Mouse (Mus musculus) liver, embryonic 14.5 days (tissue): Measurements from ENCODE around the gene Fam222b. TPM values are rescaled to one million over a fixed set of nuclear protein-coding genes. Genes with fewer than 3 reads are reported as not detected.

Experiments used
- ATAC-seq: fragments of 200-750 bp; cut with Nextera tagmentation; 2 replicates; pipeline ENCODE4 v1.8.0; 2017; ENCODE audit warnings: moderate number of reproducible peaks, mild to moderate bottlenecking, moderate library complexity; ENCODE audit not compliant: insufficient read depth
- DNase-seq, 3 experiments: peaks; one replicate each; pipeline ENCODE4 v3.0.0-alpha.2; 2012 to 2013; ENCODE audit warnings: low read depth in 3 of 3, low spot score in 3 of 3
- H3K27ac ChIP-seq: fragments of 300-500 bp; sonication (generic); 2 replicates; pipeline ENCODE4 v1.5.1; 2014; ENCODE audit warnings: moderate library complexity, mild to moderate bottlenecking, control low read depth, inconsistent platforms
- H3K27me3 ChIP-seq: fragments of 300-500 bp; sonication (generic); 2 replicates; pipeline ENCODE4 v1.6.1; 2014; ENCODE audit warnings: mild to moderate bottlenecking, low read length, moderate library complexity; ENCODE audit not compliant: control insufficient read depth, insufficient read depth
- H3K36me3 ChIP-seq: fragments of 300-500 bp; sonication (generic); replicated peaks from 2 replicates; pipeline ENCODE4 v1.6.1; 2014; ENCODE audit warnings: low read depth; ENCODE audit not compliant: control insufficient read depth, insufficient read depth
- H3K4me1 ChIP-seq, 2 experiments: fragments of 200-500 bp in 1 of 2; fragments of 300-500 bp in 1 of 2; sonication (generic) in 1 of 2; replicated peaks; 2 replicates each; pipeline ENCODE4 v1.6.1; 2012 to 2014; ENCODE audit warnings: antibody characterized with exemption in 1 of 2, inconsistent platforms in 1 of 2, low read length in 1 of 2; ENCODE audit not compliant: control insufficient read depth in 2 of 2, insufficient read depth in 2 of 2
- H3K4me2 ChIP-seq: fragments of 300-500 bp; sonication (generic); 2 replicates; pipeline ENCODE4 v1.6.1; 2014; ENCODE audit warnings: low read depth, mild to moderate bottlenecking, control low read depth, moderate library complexity
- H3K4me3 ChIP-seq, 2 experiments: fragments of 200-500 bp in 1 of 2; fragments of 300-500 bp in 1 of 2; sonication (generic) in 1 of 2; 2 replicates each; pipeline ENCODE4 v1.5.1; 2012 to 2014; ENCODE audit warnings: low read depth in 2 of 2, low read length in 2 of 2, mild to moderate bottlenecking in 2 of 2, control low read depth in 1 of 2, inconsistent platforms in 1 of 2, moderate library complexity in 1 of 2; ENCODE audit not compliant: insufficient read depth in 1 of 2
- H3K9ac ChIP-seq: fragments of 300-500 bp; sonication (generic); replicated peaks from 2 replicates; pipeline ENCODE4 v1.6.1; 2014; ENCODE audit warnings: mild to moderate bottlenecking, control low read depth, moderate library complexity
- H3K9me3 ChIP-seq: fragments of 300-500 bp; sonication (generic); 2 replicates; pipeline ENCODE4 v1.6.1; 2016; ENCODE audit warnings: low read length, mixed read lengths; ENCODE audit not compliant: control insufficient read depth
- CTCF ChIP-seq: IDR thresholded peaks from 2 replicates; pipeline ENCODE4 v1.5.1; 2016; ENCODE audit warnings: antibody characterized with exemption, low read depth, control low read depth
- EP300 ChIP-seq: IDR thresholded peaks from 2 replicates; pipeline ENCODE4 v1.6.1; 2016; ENCODE audit warnings: antibody characterized with exemption, low read depth
- WGBS: fragments of 180-500 bp; shearing (Covaris S2); extraction: QIAGEN DNeasy Blood & Tissue Kit; methylation state at CpG from one replicate; pipeline ENCODE4 v1.1.7; 2014; ENCODE audit not compliant: insufficient replicate concordance; 5-methylcytosine and 5-hydroxymethylcytosine counted together
- polyA plus RNA-seq, 2 experiments: library from polyadenylated mRNA; depleted of rRNA in 1 of 2; stranded (reverse) in 1 of 2; unstranded in 1 of 2; fragments of >200 nt; fragmentation: Nextera tagmentation in 1 of 2; extraction: Ambion mirVana in 1 of 2; gene quantifications; 2 replicates each; pipeline versions ENCODE4 v1.2.1 to v1.2.3; 2012 to 2014

The Fam222b gene
- polyA plus RNA-seq, 2 experiments, result 2.5 to 3.8 TPM

DNA sequence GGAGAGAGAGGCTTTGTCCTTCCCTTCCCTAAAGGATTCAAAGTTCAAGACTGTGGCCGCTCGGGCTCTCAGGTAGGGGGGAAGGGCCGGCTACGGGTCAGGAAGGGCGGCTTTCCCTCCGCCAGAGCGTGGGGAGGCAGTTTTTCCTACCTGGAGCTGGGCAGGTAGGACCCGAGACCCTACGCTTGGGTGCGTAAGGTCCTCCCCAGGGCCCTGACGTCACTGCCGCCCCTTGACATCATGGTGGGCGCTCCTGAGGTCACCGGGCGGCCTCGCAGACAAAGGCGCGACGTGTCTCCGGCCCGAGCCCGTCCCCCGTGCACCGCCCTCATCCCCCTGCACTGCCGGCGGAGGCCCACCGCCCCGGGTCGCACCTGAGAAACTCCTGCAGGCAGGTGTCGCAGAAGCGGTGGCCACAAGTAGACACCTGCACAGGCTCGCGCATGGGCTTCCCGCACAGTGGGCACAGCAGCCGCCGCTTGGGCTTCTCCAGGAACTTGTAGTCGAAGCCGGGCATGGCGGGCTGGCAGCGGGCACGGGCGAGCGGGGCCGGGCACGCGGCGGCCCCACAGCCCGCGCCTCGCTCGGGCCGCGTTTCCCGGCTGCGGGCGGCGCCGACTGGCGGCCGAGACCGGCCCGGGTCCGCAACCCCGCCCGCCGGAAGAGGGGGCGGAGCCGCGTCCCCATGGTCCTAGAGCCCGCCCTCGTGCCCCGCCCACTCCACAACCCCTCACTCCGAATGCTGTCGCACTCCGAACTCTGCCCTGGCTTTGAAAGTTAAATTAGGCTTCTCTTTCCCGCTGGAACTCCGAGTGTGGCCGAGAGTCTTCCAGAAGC lies 70.7 kb downstream of the Fam222b start, which contains the start of gene Traf4:
Gene Traf4 (minus strand): TSS at position 666 of the 837 bp plus-strand sequence.
- Histone ChIP-seq H3K9ac (peak within 1 kb of the TSS; percentile 95), H3K27ac (peak within 1 kb of the TSS; percentile 72), H3K36me3 (peaks cover 17% of the 10 kb centered on the region), H3K27me3 (no peaks in the 10 kb centered on the region), H3K4me1 (peaks cover 45 to 46% of the 10 kb centered on the region in 2 experiments), H3K4me3 (peak within 1 kb of the TSS; percentile 85 to 93), H3K4me2 (peak within 1 kb of the TSS; percentile 98), H3K9me3 (no peaks in the 10 kb centered on the region)
- ATAC-seq (peak; percentile 80), DNase-seq (peak in 2 of 3 experiments; percentile 68 to 69)
- under 1% methylated on average over 78 of the region's 78 CpGs for WGBS
- no peak for TF ChIP-seq CTCF
- no peak for TF ChIP-seq EP300

- WGBS, result 3% methylated on average over 16 of the region's 16 CpGs
- Histone ChIP-seq H3K9me3 (no peaks in the 10 kb centered on the region), H3K4me2 (peak overlapping the region; percentile 98), H3K36me3 (peaks cover 11% of the 10 kb centered on the region), H3K27me3 (no peaks in the 10 kb centered on the region), H3K27ac (peak overlapping the region; percentile 72), H3K4me3 (peak overlapping the region; percentile 74 to 93), H3K4me1 (peaks cover 45 to 50% of the 10 kb centered on the region in 2 experiments), H3K9ac (peak overlapping the region; percentile 95)
- ATAC-seq (peak; percentile 21), DNase-seq (no peak)
- no peak for TF ChIP-seq EP300
- TF ChIP-seq CTCF, result no peak
These were observed 71.3 kb downstream of the Fam222b start for GRCm38 (mm10) chr11:78165761-78166109.

GRCm38 (mm10) chr11:78166161-78166560 lies 71.7 kb downstream of the Fam222b start:
- Histone ChIP-seq H3K27ac (no peak overlapping the region; the same call in 1 of the 2 replicates), H3K4me1 (peaks cover 45 to 50% of the 10 kb centered on the region in 2 experiments), H3K9ac (peak overlapping the region; percentile 95), H3K36me3 (peaks cover 9% of the 10 kb centered on the region), H3K4me3 (peak overlapping the region in 1 of 2 experiments; percentile 93; a peak in 2 of 4 replicates), H3K27me3 (no peaks in the 10 kb centered on the region), H3K9me3 (no peaks in the 10 kb centered on the region), H3K4me2 (peak overlapping the region; percentile 98)
- ATAC-seq, result no peak
- 50% methylated on average over 4 of the region's 4 CpGs for WGBS
- TF ChIP-seq CTCF (no peak), EP300 (no peak)
- no peak for DNase-seq

GRCm38 (mm10) chr11:78166640-78167039 lies 72.2 kb downstream of the Fam222b start:
- DNase-seq (no peak), ATAC-seq (no peak)
- TF ChIP-seq EP300 (no peak), CTCF (no peak)
- H3K27me3 ChIP-seq, result no peaks in the 10 kb centered on the region
- peak overlapping the region; percentile 15; the same call in 1 of the 2 replicates for H3K27ac ChIP-seq
- H3K9ac ChIP-seq, result 0 out of 2 replicates have a peak overlapping the region, but pooled peaks have one; percentile 21
- peak overlapping the region; percentile 98 for H3K4me2 ChIP-seq
- 65% methylated on average over 6 of the region's 6 CpGs for WGBS
- peaks cover 45 to 50% of the 10 kb centered on the region in 2 experiments for H3K4me1 ChIP-seq
- peaks cover 5% of the 10 kb centered on the region for H3K36me3 ChIP-seq
- no peaks in the 10 kb centered on the region for H3K9me3 ChIP-seq
- H3K4me3 ChIP-seq, result no peak overlapping the region
